Mouse (Mus musculus): ENCODE results near the gene Plekho2.

DNA sequence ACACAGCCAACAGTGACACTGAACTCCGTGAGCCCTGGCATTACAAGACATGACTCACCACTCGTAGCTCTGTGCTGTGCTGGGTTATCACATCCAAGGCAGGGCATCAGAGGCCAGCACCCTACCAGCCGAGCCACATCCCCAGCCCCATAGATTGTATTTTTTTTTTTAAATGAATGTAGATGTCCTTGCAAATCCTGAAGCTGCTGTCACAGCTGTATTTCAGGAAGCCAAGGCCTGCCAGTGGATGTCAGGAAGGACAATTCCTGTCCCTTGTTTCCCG, 33.5 kb downstream of the Plekho2 start:
- no peak for TF ChIP-seq CTCF (IDR thresholded peaks at IDR 0.05; ENCODE audit: low read depth, low read length)
- no peak for TF ChIP-seq POLR2A (IDR thresholded peaks at IDR 0.05; ENCODE audit: extremely low read depth, insufficient read depth, low read length)

Measured in liver, adult 2 months (tissue).